Mouse (Mus musculus) liver, adult 2 months (tissue): ENCODE data around the gene Atox1.

Source experiments
- CTCF ChIP-seq: fragments of 200-500 bp; IDR thresholded peaks from 2 replicates; pipeline ENCODE4 v1.5.1; 2011; ENCODE audit warnings: low read depth, low read length, control low read depth
- POLR2A ChIP-seq: fragments of 200-500 bp; IDR thresholded peaks from 2 replicates; pipeline ENCODE4 v1.6.1; 2011; ENCODE audit warnings: low read length, control low read depth; ENCODE audit not compliant: insufficient read depth; ENCODE audit errors: extremely low read depth

- TF ChIP-seq CTCF (no peak), POLR2A (no peak)
Observed at GRCm38 (mm10) chr11:55436089-55436488, 24.9 kb downstream of the Atox1 start.
